Mouse (Mus musculus) brain, embryonic 18.5 days (tissue): ENCODE measurements around the gene Igf1r.

Experiments
- DNase-seq: peaks from one replicate; pipeline ENCODE4 v3.0.0-alpha.2; 2012; ENCODE audit warnings: low read depth, low spot score

Gene Igf1r

GRCm38 (mm10) chr7:67957376-67957775 lies 4.7 kb downstream of the Igf1r start:
- DNase-seq: no peak

DNA sequence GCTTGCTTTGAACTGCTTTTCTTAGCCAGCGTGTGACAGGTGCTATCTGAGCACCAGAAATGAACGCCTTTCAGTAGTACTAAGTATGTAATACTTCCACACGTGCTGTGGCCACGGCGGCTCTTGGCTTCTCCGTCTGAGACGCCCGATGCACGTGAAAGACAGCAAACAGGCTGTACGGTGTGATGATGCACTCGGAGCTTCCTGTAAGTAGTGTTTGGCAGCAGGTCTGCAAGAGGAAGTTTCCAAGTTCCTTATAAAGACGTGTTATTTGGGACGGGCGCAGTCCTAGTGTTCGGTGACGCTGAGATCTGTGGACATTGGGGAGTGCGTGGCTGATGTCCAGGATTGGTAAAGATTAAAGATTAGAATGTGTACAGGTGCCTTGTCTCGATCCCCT lies 5.4 kb downstream of the Igf1r start:
- DNase-seq: no peak

DNA sequence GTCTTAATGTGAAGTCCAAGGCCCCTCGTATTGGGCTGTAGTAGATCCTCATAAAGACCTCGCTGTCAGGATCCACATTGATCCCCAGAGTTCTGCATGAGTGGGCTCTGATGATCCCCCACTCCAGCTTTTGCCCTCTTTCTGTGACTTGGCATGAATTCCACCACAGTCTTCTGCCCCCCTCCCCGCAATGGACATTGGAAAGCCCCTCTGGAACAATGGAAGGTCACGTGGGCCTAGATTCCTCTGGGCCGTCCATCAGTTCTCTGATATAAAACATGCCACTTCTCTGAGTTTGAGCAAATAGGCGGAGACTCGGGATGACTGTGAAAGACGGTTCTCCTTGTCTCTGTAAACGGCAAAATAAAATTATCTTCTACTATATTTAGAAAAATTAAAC lies 8.1 kb downstream of the Igf1r start:
- DNase-seq: no peak

GRCm38 (mm10) chr7:67961567-67962267 lies 9.1 kb downstream of the Igf1r start:
- no peak for DNase-seq

- DNase-seq: no peak
Observed at GRCm38 (mm10) chr7:67963691-67964090, 11.1 kb downstream of the Igf1r start.

DNA sequence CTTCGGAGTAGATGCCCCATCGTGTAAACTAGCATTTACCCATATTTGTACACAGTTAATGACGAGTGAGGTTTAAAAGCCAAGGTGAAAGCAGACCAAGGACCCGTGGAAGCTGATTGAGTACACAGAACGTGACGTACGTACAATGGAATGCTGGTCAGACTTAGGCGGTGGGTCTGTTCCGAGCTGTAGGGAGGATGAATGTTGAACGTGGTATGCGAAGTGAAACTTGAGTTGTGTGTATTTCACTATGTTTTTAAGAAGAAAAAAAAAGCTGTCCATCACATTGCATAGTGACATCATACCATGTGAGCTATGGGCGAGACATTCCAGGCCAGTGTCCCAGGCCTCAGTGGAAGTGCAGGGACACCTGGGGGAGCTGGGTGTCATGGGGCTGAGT lies 15.8 kb downstream of the Igf1r start:
- DNase-seq: no peak

DNA sequence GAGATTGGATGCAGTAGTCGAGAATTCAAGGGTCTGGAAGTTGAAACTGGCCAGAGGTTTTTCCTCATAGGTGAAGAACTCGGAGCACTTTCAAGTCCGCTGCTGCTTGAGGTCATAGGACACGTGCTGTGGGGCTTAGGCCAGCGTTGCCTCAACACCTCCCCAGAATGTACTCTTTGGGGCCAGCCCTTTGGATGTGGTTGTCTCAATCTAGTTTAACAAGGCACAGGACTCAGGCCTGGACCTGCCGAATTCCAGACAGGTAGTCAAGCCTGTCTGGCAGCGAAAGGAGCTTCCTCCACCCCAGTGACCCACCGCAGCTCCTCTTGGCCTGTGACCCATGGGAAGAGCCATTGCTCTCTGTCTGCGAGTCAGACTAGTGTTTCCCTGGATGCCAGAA lies 16.4 kb downstream of the Igf1r start:
- no peak for DNase-seq

DNA sequence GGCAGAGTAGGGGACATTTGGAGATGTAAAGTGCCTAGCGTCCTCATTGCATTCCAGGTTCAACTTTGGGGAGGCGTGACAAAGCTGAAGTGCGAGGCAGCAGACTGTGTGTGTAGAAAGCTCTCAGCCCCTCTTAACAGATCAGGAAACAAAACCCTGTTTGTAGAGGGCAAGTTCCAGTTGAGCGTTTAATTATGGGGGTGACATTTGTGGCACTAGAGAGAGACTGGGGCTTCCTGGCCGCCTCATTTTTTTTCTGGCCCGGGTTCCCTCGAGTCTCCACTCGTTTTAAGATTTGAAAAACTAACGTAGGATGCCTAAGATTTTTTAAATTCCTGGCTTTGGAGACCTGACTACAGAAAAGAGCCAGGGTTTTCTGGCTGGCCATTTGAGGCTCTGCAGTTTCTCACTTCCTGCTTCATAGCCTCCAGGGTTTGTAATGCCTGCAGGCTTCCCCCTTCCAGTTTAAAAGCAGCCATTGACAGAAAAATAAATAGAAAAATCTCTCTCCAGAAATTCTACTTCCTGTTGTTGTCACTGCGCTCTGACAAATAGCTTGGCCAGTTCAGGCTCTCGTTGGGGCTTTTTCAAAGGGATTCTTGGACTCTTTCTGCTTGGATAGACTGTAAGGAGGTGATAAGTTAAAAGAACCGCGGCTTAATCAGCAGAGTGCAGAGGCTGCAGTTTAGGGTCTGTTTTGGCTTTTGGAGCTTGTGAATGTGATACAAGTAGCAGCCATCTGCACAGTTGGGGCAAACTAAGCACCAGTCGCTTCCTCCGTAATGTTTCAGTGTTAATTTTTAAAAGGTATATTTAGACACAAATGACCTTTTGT lies 20.8 kb downstream of the Igf1r start:
- no peak for DNase-seq

- no peak for DNase-seq
Observed at GRCm38 (mm10) chr7:67981956-67982355, 29.3 kb downstream of the Igf1r start.

- DNase-seq: no peak
Observed at GRCm38 (mm10) chr7:67982809-67983208, 30.2 kb downstream of the Igf1r start.

DNA sequence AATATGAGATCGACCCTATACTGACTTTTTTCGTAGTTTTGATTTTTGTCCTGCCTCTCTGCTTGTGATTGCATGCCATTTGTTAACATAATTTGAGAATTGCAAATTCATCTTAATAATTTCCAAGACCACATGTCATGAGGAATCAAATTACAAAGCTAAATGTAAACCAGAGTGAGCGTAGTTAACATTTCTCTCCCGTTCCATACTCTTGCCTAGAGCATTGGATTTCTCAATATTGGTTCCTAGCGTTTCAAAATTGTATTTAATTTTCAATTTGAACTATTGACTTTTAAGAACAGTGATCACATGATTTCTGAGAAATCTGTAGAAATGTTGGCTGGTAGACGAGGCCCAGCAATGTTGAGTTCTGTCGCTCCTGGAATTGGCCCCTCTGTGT lies 30.8 kb downstream of the Igf1r start:
- no peak for DNase-seq

DNA sequence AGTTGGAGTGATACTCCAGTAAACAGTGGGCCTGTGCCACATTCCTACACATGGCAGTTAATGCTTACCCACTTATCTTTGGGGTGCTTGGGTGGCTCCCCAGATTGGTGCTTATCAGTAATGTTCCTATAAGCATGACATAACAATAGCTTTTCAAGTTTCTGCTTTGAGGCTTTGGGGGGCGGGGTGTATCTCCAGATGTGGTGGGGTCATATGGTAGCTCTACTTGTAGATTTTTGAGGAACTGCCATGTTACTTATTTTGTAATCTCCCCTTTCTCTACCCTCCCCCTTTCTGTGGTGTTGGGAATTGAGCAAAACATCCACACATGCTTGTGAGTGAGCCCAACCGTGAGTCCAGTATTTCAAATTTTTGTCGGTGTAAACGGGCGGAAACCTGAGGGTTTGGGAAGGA lies 32.4 kb downstream of the Igf1r start:
- no peak for DNase-seq

DNA sequence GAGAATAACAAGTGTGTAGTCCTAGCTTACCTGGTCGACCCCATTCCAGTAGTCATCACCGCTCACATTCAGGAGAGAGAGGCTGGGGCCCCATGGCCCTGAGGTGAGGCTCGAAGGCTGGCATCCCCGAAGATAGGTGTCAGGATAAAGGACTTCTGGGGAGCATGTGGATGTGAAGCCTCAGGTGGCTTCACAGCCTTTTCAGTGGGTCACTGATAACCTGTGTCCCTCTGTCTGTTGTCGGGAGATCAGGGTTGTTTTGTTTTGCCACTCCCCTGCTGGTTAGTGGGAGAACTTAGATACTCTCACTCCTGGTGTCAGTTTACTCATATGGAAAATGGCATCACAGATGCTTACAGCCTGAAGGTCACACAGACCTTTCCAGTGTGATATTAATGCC lies 32.9 kb downstream of the Igf1r start:
- no peak for DNase-seq

DNA sequence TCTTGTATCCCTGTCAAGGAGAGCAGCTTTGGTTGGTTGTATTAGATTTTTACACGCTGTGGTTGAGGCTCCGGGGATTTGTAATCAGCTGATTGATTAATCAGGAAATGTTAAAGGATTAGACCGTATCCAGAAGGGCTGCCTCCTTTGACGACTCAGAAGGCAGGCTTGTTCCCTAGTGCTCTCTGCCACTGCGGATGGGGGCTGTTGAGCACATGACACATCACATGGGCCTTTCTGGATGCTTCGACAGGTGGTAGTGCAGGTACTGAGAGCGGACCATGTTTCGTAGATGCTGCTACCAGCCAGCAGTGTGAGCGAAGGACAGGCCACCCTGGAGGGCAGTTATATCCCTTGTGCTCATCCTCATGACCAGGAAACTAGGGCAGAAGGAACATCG lies 33.6 kb downstream of the Igf1r start:
- DNase-seq: no peak

DNA sequence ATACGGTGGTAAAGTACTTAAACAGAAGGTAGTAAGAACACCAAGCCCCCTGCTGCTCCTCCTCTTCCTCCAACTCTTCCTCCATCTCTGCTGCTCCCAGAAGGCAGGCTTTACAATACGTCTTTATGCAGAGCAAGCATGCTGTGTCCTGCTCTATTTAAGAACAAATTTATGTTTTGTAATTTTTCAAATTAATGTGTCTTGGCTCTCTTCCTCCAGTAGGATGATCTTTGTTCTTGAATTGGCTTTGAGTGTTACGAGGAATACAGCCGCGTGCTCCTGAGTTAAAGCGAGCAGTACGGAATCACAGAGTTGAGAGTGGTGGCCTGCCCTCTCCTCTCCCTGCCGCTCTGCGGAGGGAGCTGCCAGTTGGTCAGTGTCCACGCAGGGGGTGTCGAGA lies 34.2 kb downstream of the Igf1r start:
- no peak for DNase-seq

DNA sequence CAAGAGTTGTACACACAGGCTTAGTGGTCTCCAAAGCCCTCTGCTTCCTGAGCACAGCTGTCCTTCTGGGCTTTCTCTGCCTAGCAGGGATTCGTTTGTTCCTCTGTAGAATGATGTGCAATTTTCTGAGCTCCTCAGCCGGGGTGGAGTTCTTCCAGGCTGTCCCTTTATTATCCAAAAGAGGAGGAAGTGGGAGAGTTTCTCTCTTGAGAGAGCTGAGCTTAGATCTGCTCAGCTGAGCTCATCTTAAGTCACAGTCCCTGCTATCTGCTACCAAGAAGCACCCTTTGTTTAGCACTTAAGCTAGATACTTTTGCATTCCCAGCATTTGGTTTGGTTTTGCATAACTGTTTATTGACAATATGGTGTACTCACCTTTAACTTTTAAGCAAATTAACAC lies 36.7 kb downstream of the Igf1r start:
- no peak for DNase-seq

- no peak for DNase-seq
Observed at GRCm38 (mm10) chr7:67993614-67994013, 41.0 kb downstream of the Igf1r start.

- DNase-seq: no peak
Observed at GRCm38 (mm10) chr7:67994346-67994858, 41.8 kb downstream of the Igf1r start.

DNA sequence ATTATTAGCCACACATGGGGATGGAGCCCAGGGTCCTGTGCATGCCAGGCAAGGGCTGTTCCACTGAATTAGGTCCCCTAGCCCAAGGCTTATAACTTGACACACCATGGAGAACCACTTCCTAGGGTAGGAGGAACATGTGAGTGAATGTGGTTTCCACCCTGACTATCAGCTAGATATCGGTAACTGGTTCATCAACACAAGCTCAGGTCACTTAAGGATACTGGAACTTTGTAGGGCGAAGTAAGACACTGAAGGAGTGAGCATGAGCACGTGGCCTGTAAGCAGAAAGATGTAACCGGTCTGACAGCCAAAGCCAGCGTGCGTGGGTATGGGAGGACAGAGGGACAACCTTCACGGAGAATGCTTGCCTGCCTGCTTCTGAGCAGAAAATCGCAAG lies 42.6 kb downstream of the Igf1r start:
- no peak for DNase-seq

- no peak for DNase-seq
Observed at GRCm38 (mm10) chr7:67996202-67996960, 43.8 kb downstream of the Igf1r start.

- no peak for DNase-seq
Observed at GRCm38 (mm10) chr7:68001269-68001668, 48.6 kb downstream of the Igf1r start.

DNA sequence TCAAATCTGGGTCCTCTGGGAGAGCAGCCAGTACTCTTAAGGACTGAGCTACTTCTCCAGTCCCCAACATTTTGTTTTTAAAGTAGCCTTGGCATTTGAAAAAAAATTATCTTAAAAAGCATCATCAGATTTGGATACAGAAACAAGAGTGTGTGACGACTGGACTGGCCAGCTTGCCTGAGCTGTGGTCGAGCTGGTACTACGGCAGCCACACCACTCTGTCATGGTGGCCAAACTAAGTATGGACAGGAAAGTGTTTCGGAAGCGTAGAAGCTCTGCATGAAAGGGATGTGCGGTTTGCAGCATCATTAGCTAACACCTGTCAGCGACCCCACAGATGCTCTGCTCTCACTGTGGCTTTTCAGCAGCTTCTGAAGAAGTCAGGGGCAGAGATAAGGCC lies 53.4 kb downstream of the Igf1r start:
- DNase-seq: no peak
